Mouse (Mus musculus): ENCODE results near the gene Erg28. TPM values are rescaled to one million over a fixed set of nuclear protein-coding genes. Genes with fewer than 3 reads are reported as not detected.

Gene Erg28
- polyA plus RNA-seq (2012; rRNA removed): 42.5 and 52.1 TPM in 2 replicates

GRCm38 (mm10) chr12:85824438-85825264 is at the start of gene Erg28, which contains the start of gene Ttll5:
Gene Erg28 (minus strand): TSS chr12:85824550.
Gene Ttll5 (plus strand): TSS chr12:85824659.

Other genes starting within 250 kb of the Erg28 start
- gene Jdp2, start 225.5 kb downstream of the Erg28 start, polyA plus RNA-seq (2012; rRNA removed): 9.3 and 11.3 TPM in 2 replicates
- gene Batf, start 137.9 kb downstream of the Erg28 start, polyA plus RNA-seq (2012; rRNA removed): 1.5 and 2.3 TPM in 2 replicates
- 0.28 and 0.41 TPM in 2 replicates for gene Flvcr2, start 78.0 kb downstream of the Erg28 start, polyA plus RNA-seq (2012; rRNA removed)
- 6.7 and 10.0 TPM in 2 replicates for gene Ttll5, start 109 bp upstream of the Erg28 start, polyA plus RNA-seq (2012; rRNA removed)